Mouse (Mus musculus) midbrain, postnatal 0 days (tissue): Measurements from ENCODE around the gene AF067061. TPM values are rescaled to one million over a fixed set of nuclear protein-coding genes. Genes with fewer than 3 reads are reported as not detected.

Source experiments
- ATAC-seq: fragments of 200-750 bp; cut with Nextera tagmentation; 2 replicates; pipeline ENCODE4 v1.8.0; 2017; ENCODE audit warnings: moderate number of reproducible peaks, mild to moderate bottlenecking, moderate TSS enrichment, moderate library complexity; ENCODE audit not compliant: low FRiP score
- DNase-seq: peaks from one replicate; pipeline ENCODE4 v3.0.0-alpha.2; 2015; ENCODE audit warnings: low spot score
- H3K27ac ChIP-seq: fragments of 300-500 bp; sonication (generic); 2 replicates; pipeline ENCODE4 v1.5.1; 2014; ENCODE audit warnings: low read depth, mild to moderate bottlenecking, low read length, mixed read lengths
- H3K27me3 ChIP-seq: fragments of 300-500 bp; sonication (generic); 2 replicates; pipeline ENCODE4 v1.6.1; 2014; ENCODE audit warnings: low read length, control low read depth, mixed read lengths; ENCODE audit not compliant: insufficient read depth
- H3K36me3 ChIP-seq: fragments of 300-500 bp; sonication (generic); 2 replicates; pipeline ENCODE4 v1.6.1; 2014; ENCODE audit warnings: low read length, control low read depth, mixed read lengths; ENCODE audit not compliant: insufficient read depth
- H3K4me1 ChIP-seq: fragments of 300-500 bp; sonication (generic); 2 replicates; pipeline ENCODE4 v1.6.1; 2014; ENCODE audit warnings: mild to moderate bottlenecking, control low read depth, antibody characterized with exemption, low read length, mixed read lengths; ENCODE audit not compliant: insufficient read depth
- H3K4me2 ChIP-seq: fragments of 300-500 bp; sonication (generic); 2 replicates; pipeline ENCODE4 v1.6.1; 2014; ENCODE audit warnings: low read depth, mild to moderate bottlenecking, low read length, mixed read lengths; ENCODE audit not compliant: poor library complexity, severe bottlenecking
- H3K4me3 ChIP-seq: fragments of 300-500 bp; sonication (generic); 2 replicates; pipeline ENCODE4 v1.5.1; 2014; ENCODE audit warnings: low read depth, mild to moderate bottlenecking, low read length, moderate library complexity
- H3K9ac ChIP-seq: fragments of 300-500 bp; sonication (generic); replicated peaks from 2 replicates; pipeline ENCODE4 v1.6.1; 2014; ENCODE audit warnings: mild to moderate bottlenecking, low read length, moderate library complexity, mixed read lengths; ENCODE audit not compliant: poor library complexity, severe bottlenecking
- H3K9me3 ChIP-seq: fragments of 300-500 bp; sonication (generic); 2 replicates; pipeline ENCODE4 v1.6.1; 2016; ENCODE audit warnings: low read length, control low read depth
- CTCF ChIP-seq: IDR thresholded peaks from 2 replicates; pipeline ENCODE4 v1.5.1; 2016; ENCODE audit warnings: antibody characterized with exemption, mild to moderate bottlenecking
- WGBS: fragments of 180-500 bp; shearing (Covaris S2); extraction: QIAGEN DNeasy Blood & Tissue Kit; methylation state at CpG from one replicate; pipeline ENCODE4 v1.1.7; 2014; 5-methylcytosine and 5-hydroxymethylcytosine counted together
- polyA plus RNA-seq: library from polyadenylated mRNA; unstranded; fragments of >200 nt; fragmentation: Nextera tagmentation; extraction: Ambion mirVana; gene quantifications from 2 replicates; pipeline ENCODE4 v1.2.1, GENCODE M21; 2015
- total RNA-seq: library from RNA; depleted of rRNA; stranded (reverse); fragments of >200 nt; gene quantifications from 2 replicates; pipeline ENCODE4 v1.2.3, GENCODE M21; 2014; rRNA removed

The AF067061 gene
- total and polyA plus RNA-seq, 2 experiments from 2014 or later, result not detected

GRCm38 (mm10) chr13:120300853-120301252, 37.9 kb downstream of the AF067061 start:
- whole genome bisulfite sequencing, result 82% methylated on average over 4 of the region's 4 CpGs
- Histone ChIP-seq H3K4me3 (no peak overlapping the region), H3K9ac (no peak overlapping the region), H3K4me1 (no peaks in the 10 kb centered on the region), H3K36me3 (no peaks in the 10 kb centered on the region), H3K27me3 (no peaks in the 10 kb centered on the region), H3K4me2 (no peak overlapping the region), H3K9me3 (no peaks in the 10 kb centered on the region), H3K27ac (no peak overlapping the region)
- ATAC-seq, result no peak
- DNase-seq, result no peak
- TF ChIP-seq CTCF, result no peak

- ATAC-seq (no peak), DNase-seq (no peak)
- no peaks in the 10 kb centered on the region for H3K36me3 ChIP-seq
- H3K4me1 ChIP-seq, result no peaks in the 10 kb centered on the region
- H3K27ac ChIP-seq, result no peak overlapping the region
- H3K4me3 ChIP-seq, result no peak overlapping the region
- 79% methylated on average over 4 of the region's 4 CpGs for WGBS
- no peak overlapping the region for H3K4me2 ChIP-seq
- H3K9ac ChIP-seq, result no peak overlapping the region
- no peaks in the 10 kb centered on the region for H3K9me3 ChIP-seq
- TF ChIP-seq CTCF, result no peak
- no peaks in the 10 kb centered on the region for H3K27me3 ChIP-seq
Measured at GRCm38 (mm10) chr13:120310749-120311148, 47.8 kb downstream of the AF067061 start.

- ATAC-seq (no peak), DNase-seq (no peak)
- no peaks in the 10 kb centered on the region for H3K27me3 ChIP-seq
- H3K9ac ChIP-seq, result no peak overlapping the region
- H3K36me3 ChIP-seq, result no peaks in the 10 kb centered on the region
- H3K4me1 ChIP-seq, result no peaks in the 10 kb centered on the region
- H3K4me2 ChIP-seq, result no peak overlapping the region
- WGBS, result 41% methylated on average over 14 of the region's 14 CpGs
- TF ChIP-seq CTCF, result peak; percentile 53
- H3K4me3 ChIP-seq, result no peak overlapping the region
- no peak overlapping the region for H3K27ac ChIP-seq
- no peaks in the 10 kb centered on the region for H3K9me3 ChIP-seq
Measured at GRCm38 (mm10) chr13:120313584-120313983, 50.7 kb downstream of the AF067061 start.

Other genes with a start within 250 kb of the AF067061 start
- gene Gm36079, start 236.1 kb upstream of the AF067061 start, total RNA-seq, result not detected in 2 replicates
- gene Gm36079, start 236.1 kb upstream of the AF067061 start, polyA plus RNA-seq, result not detected in 2 replicates
- not detected in 2 replicates for gene Gm21188, start 210.9 kb upstream of the AF067061 start, total RNA-seq
- gene Gm21188, start 210.9 kb upstream of the AF067061 start, polyA plus RNA-seq, result not detected in 2 replicates
- not detected in 2 replicates for gene Gm20767, start 122.9 kb upstream of the AF067061 start, total RNA-seq
- not detected in 2 replicates for gene Gm20767, start 122.9 kb upstream of the AF067061 start, polyA plus RNA-seq
- gene Gm21818, start 90.7 kb upstream of the AF067061 start, total RNA-seq, result not detected in 2 replicates
- gene Gm21818, start 90.7 kb upstream of the AF067061 start, polyA plus RNA-seq, result not detected in 2 replicates
- gene Gm21762, start 47.2 kb upstream of the AF067061 start, total RNA-seq, result not detected in 2 replicates
- not detected in 2 replicates for gene Gm21762, start 47.2 kb upstream of the AF067061 start, polyA plus RNA-seq
- not detected in 2 replicates for gene Gm21731, start 24.0 kb upstream of the AF067061 start, total RNA-seq
- not detected in 2 replicates for gene Gm21731, start 24.0 kb upstream of the AF067061 start, polyA plus RNA-seq
- gene BC147527, start 37.3 kb downstream of the AF067061 start, total RNA-seq, result not detected in 2 replicates
- gene BC147527, start 37.3 kb downstream of the AF067061 start, polyA plus RNA-seq, result not detected in 2 replicates
- not detected in 2 replicates for gene Tcstv3, start 53.8 kb downstream of the AF067061 start, total RNA-seq
- gene Tcstv3, start 53.8 kb downstream of the AF067061 start, polyA plus RNA-seq, result not detected in 2 replicates